Mouse (Mus musculus): ENCODE data around the gene Usp15.

Usp15 gene

DNA sequence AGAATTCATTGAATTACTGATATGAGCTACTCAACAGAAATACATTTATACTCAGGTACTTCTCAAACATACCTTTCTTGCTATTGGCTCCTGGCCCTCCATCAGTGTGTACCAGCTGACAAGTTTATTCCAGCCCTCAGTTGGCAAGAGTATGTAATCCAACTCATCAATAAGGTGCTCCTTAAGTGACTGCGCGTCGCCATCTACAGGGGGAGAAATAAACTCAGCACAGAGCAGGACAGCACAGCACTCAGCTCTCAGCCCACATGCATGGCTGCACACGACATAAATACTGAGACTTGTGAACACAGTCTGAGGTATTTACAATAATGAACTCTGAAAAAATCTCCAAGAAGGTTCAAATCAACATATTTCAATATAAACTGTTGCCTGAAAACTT is 21.0 kb downstream of the Usp15 start:
- no peak for DNase-seq (ENCODE audit: low spot score in 2 of 2)

DNA sequence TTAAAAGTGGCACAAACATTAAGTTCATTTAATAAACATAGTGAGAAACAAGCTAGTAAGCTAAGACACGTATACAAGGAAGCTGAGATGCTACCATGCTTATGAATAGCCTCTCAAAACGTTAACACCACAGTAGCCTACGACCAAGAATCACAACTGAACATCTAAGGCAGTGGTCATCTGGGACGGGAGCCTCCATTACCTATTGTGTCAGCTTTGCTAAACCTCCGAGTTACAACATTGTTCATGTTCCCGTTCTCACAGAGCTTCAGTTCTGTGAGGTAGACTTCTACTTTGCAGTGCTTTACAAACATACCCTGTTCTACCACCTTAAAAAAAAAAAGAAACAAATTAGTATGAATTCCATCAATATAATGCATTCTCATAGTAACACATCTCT is 25.9 kb downstream of the Usp15 start:
- no peak for DNase-seq (ENCODE audit: low spot score in 2 of 2)

DNA sequence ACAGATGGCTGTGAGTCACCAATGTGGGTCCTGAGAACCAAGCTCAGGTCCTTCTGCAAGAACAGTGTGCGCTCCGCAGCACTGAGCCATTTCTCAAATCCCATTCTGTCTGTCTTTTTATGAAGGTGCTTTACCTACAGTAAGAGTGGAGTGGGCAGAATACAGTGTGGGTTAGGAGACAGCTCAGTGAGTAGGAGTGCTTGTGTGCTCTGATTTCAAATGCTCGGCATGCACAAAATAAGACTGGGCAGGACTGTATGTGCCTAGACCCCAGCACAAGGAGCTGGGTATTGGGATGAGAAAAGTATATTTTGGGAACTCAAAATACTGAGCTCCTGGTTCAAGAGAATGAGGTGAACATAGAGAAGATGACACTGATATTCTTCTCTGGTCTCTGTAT is 31.3 kb downstream of the Usp15 start:
- DNase-seq (ENCODE audit: low spot score in 2 of 2), result no peak

DNA sequence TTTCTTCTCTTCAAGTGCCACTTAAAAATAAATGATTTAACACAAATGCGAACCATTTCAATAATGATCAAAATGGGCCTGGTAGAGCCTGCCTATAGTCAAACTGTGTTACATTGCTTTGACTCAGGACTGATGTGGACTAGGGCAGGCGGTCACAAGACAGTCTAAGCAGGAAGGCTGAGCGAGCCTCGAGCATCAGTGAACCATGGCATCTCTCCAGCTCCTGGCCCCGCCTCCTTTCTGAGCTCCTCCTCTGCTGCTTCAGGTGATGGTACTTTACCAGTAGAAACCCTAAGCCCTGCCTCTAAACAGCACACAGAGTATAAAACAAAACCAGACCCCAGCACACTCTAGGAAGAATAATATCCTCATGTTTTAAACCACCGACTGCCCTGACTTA is 36.3 kb downstream of the Usp15 start:
- no peak for DNase-seq (ENCODE audit: low spot score in 2 of 2)

DNA sequence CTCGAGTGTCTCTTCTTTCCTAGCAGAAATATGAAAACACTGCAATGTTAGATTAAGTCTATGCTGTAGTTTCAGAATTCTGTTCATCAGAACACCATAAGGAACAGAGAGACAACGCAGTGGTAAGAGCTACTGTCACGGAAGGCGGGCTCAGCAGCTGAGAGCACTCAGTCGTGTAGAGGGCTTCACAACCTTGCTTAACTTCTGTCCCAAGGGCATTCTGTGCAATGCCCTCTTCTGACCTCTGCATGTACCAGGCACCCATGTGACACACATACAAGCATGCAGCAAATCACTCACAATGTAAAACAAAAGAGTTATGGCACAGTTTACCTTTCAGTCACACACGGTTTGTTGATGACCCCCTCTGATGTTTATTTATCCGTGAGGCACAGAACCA is 37.5 kb downstream of the Usp15 start:
- no peak for DNase-seq (ENCODE audit: low spot score in 2 of 2)

DNA sequence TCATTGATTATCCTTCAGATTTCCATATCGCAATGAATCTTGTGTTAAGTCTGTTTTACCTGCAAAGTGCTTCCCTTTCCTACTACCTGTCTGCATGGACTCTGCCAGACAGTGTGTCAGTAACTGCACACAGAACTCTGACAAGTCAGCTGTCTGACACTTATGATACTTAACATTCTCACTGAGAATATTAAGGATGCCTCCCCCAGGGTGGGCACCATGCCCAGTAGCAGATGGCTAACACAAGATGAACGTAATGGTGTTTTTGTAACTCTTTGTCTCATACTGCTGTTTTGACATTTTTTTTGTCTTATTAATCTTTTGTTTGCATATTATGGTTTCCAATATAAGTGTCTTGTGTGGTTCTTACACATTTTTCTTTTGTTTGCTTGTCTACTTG is 40.4 kb downstream of the Usp15 start:
- no peak for DNase-seq (ENCODE audit: low spot score in 2 of 2)

- no peak for DNase-seq (ENCODE audit: low spot score in 2 of 2)
Measured at GRCm38 (mm10) chr10:123155764-123156163, 41.0 kb downstream of the Usp15 start.

DNA sequence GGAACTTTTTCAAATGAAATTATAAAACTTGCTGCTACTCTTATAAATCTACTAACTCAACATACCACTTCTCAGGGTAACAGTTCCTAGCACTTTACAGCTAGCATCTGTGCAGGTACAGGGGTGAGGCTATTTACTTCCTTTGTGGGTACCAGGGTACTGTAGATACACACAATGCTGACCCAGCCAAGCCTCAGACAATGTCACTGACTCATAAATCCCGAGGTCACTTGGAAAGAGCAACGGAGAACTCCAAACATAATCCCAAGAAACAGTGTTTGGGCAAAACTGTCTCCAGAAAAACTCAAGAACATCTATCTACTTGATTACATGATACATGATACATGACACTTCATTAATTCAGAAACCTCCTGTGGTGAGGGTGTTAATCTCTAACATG is 43.5 kb downstream of the Usp15 start:
- DNase-seq (ENCODE audit: low spot score in 2 of 2), result no peak

- DNase-seq (ENCODE audit: low spot score in 2 of 2), result no peak
Measured at GRCm38 (mm10) chr10:123148025-123148814, 48.6 kb downstream of the Usp15 start.

- no peak for DNase-seq (ENCODE audit: low spot score in 2 of 2)
Measured at GRCm38 (mm10) chr10:123147180-123147579, 49.6 kb downstream of the Usp15 start.

GRCm38 (mm10) chr10:123146349-123146748 is 50.4 kb downstream of the Usp15 start:
- no peak for DNase-seq (ENCODE audit: low spot score in 2 of 2)

DNA sequence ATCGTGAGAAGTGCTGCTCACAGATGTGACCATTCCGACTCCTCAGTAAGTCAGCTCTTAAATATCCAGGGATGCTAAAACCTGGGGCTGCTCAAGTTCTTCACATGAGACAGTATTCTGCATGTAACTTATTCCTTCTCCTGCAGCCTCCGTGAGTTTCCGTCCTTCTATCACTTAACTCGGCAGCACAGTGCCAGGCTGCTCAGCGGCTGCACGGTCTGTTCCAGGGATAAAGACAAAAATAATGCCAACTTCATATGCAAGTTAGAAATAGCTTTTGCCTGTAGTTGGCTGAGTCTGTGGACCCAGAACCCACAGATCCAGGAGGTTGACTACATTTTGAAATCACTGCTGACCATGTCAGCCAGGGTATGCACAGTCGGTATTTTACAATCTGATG is 52.5 kb downstream of the Usp15 start:
- no peak for DNase-seq (ENCODE audit: low spot score in 2 of 2)

DNA sequence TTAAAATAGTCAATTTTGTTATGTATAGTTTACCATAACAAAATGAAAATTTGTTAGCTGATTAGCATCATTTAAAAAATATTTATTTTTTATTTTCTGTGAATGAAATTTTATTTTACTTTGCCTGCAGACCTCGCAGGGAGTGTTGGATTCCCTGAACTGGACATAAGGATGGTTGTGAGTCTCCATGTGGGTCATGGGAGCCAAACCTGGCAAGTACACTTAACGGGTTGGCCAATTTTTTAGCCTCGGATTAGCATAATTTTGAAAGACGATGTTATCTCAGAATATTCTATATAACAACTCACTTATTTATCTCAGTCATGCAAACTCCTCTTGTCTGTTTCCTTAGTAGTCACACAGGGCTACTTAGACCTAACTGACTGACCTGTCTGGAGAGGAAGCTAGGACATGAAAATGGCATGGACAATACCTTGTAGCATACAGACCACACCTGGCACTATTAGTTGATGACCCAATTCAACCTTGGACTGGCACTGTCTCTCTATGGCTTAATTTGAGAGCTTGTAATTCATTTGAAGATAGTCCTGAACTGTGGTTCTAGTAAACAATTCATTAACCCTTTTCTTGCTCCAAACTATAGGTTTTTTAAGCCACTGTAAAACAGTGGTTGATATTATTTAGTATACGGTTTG is 54.3 kb downstream of the Usp15 start:
- DNase-seq (ENCODE audit: low spot score in 2 of 2), result no peak

DNA sequence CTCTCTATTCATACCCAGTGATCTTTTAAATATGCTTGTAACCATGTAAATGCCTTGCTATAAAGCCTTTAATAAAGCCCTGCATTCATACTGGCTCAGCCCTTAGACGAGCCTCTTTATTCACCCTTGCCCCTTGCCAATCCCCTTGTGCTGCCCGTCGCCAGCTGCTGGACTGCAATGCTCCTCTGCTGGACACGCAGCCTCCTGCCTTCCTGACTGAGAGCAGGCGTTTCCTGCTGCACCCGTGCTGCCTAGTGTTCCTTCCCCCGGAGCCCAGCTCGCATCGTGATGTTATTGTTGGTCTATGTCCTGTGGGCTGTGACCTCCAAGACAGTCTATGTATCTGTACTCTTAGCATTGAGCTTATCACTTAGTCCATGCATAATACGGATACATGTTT is 61.0 kb downstream of the Usp15 start:
- DNase-seq (ENCODE audit: low spot score in 2 of 2), result no peak

DNA sequence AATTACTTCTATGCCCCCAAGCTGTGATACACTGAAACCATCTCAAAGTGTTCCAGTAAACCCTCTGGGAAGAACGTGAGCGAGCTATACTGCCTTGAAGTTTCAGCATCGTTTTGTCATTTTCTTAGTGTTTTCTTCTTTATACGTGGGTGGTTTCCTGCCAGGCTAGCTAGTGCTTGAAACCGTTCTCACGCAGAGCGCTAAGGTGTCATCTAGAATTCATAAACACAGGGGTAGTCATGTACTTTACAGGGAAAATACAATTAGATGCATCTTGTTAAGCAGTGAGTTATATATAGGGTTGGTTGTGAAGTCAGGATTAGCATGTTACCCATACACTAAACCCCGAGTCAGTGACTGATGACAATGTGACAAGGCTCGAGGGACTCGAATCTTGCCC is 65.3 kb downstream of the Usp15 start:
- no peak for DNase-seq (ENCODE audit: low spot score in 2 of 2)

GRCm38 (mm10) chr10:123120666-123121392 is 76.0 kb downstream of the Usp15 start:
- no peak for DNase-seq (ENCODE audit: low spot score in 2 of 2)

DNA sequence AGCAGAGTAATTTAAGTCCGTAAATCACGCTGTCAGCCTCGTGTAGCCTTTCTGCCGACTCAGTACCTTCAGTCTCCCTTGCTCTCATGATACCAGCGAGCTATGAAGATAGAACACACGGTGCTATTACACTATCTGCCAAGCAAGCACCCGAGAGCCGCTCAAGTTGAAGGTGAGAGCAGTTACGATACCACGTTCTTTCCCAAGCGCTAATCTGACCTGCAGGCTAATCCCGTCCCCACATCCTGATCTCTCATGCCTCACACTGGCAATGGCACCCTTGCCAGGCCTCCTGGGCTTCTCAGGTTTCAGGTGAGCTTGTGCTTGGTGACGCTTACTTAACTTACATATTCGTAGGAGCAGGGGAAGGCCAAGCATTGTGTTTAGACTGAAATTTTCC is 79.9 kb downstream of the Usp15 start:
- DNase-seq (ENCODE audit: low spot score in 2 of 2), result no peak

DNA sequence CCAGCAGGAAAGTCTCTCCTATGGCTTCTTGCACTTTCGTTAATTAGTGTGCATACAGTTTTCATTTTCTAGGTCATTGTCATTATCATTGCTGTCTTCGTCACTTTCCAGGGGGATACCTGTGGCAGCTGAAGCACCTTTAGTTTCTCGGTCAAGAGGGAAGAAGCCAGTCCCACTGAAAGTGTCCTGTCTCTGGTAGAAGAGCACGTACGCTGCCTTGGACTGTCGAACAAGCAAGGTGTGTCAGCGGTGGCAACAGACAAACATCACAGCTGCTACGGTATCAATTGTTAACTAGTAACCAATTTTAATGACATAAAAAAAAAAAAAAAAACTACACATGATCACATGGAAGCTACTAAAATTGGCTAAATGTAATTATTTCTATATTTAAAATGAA is 83.3 kb downstream of the Usp15 start:
- DNase-seq (ENCODE audit: low spot score in 2 of 2), result no peak

DNA sequence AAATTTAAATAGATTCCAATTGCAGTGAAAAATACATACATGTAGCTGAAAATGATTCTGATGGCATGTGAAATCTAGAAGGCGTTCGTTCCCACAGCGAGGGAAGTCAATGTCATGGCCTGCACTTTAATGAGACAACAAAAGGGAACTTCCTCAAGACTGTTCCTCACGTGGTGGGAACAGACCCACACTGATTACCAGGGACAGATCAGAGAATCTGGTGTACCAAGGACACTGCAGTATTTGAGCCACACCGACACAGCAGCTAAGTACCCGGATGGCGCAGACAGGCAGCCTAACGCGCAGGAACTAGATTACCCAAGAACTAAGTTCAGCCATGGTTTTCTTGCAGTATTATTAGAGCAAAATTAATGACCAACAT is 84.0 kb downstream of the Usp15 start:
- DNase-seq (ENCODE audit: low spot score in 2 of 2), result no peak

DNA sequence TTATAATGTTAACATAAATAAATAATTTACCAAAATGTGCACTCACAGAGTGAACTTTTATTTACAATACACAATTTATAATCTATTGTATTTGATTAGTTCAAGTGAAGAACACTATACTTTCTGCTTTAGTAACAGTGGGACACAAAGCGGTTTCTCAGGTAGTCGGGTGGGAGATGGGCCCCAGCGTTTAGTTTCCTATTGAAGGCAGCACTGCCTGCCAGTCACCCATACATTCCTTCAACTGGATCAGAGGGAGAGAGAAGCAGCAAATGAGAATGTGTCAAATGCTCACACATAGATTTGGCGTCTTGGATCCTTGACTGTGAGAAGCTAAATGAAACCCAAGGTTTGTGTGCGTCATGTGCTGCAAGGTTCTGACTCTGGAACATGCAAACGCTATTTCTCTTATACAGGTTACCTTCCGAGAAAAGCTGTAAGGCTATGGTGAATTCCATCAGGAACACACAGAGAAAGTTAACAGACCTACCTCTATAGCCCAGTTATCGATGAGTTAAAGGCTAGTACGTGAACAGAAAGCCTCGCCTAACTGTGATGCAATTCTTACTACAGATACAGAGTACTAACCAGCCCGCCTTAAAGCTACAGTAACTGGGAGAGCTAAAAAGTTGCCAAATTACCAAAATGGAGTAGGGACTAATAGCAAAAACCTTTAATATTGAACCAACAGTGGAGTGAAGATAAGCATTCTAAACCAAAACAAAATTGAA is 84.6 kb downstream of the Usp15 start:
- DNase-seq (ENCODE audit: low spot score in 2 of 2), result no peak

DNA sequence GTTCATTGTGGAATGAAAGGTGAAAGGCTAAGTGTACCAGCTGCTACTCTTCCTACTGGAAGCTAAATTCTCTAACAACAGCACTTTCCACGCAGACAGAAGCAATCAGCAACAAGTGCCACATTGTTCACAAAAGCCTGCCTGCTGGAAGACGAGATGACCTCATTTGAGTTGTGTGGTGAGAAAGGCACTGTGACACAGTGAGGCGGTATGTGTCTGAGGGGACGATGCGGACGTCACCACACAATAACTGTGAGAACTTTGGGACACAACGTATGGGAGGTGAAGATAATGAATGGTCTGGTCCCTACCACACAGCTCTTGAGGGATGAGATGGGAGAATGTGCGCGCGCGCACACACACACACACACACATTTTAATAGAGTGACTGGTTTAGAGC is 86.2 kb downstream of the Usp15 start:
- no peak for DNase-seq (ENCODE audit: low spot score in 2 of 2)

DNA sequence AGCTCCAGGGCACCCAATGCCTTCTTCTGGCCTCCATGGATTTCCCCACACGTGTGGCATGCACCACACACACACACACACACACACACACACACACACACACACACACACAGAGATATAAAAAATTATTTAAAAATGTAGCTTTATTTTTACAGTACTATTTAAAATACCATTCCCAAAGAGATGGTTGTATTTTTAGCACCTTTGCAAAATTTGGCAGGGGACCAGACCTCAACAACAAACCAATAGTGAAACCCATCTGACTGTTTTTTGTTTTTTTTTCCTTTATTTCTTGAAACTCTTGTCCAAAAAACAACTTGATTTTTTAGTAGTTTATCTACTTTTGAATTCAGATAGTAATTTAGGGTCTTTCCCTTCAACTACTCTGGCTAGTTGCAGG is 88.3 kb downstream of the Usp15 start:
- DNase-seq (ENCODE audit: low spot score in 2 of 2), result no peak
